Mouse (Mus musculus): ENCODE data around the gene Dpysl5.
A peak's percentile ranks its signal among the peaks of the same experiment; 100 is the strongest.

The Dpysl5 gene

DNA sequence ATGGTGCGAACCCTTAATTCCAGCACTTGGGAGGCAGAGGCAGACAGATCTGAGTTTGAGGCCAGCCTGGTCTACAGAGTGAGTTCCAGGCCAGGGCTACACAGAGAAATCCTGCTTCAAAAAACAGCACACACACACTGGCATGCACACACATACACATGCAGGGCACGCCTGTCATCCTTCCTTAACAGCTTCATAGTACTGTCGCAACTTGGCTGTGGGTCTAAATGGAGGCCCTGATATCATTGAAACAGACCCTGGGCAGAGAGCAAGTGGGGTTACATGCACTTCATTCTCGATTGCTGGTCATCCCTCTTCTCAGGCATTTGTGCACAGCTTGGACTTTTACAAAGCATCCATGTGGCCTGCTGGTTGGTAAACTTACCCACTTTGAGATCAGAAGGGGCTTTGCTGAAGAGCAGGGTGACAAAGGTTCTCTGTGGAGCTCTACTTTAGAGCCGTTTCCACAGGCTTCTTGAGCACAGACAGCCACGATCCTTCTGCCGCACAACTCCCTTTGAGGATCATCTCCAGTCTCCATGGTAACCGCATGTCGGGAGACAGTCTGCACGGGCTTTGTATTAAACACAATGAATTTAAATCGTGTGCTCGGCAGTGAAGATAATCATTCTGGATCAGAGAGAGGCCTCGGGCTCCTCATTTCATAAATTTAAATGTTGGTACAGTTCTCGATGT lies 51.6 kb downstream of the Dpysl5 start:
- ATAC-seq (ENCODE audit: low TSS enrichment) = peak; percentile 85

DNA sequence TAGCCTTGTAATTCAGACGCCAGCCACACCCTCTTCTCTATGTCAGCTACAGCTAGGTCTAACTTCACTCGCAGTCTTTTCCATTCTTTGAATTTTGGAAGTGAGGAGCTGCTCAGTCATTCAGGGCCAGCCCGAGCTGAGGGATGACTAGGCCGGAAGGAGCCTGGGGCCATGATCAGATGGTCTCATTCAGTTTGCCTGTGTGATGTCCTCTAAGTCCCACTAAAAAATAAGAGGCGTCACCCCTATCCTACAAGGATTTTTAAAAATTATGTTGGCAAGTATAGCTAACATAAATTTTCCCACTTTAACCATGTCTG lies 52.1 kb downstream of the Dpysl5 start:
- peak; percentile 39 for ATAC-seq (ENCODE audit: low TSS enrichment)

GRCm38 (mm10) chr5:30765596-30766370 lies 54.4 kb downstream of the Dpysl5 start:
- peak; percentile 61 for ATAC-seq (ENCODE audit: low TSS enrichment)

DNA sequence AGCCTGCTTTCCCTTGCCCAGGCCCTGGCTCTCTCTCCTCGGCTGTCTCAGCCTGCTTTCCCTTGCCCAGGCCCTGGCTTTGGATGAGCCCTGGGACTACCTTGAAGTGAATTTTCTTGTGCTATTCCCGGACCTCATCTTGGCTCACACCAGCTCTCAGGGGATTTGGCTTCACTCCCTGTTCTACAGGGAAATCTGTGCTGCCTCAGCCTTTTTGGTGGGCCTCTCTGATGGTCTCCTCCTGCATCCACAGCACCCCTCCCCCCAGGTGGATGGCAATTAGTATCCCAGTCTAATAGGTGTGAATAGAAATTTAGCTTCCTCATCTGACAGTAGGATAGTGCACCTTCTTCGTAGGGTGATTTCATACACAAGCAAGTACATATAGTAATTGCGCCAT lies 56.7 kb downstream of the Dpysl5 start:
- 0 out of 2 replicates have a peak, but pooled peaks have one; percentile 8 for ATAC-seq (ENCODE audit: low TSS enrichment)

- no peak for ATAC-seq (ENCODE audit: low TSS enrichment)
Measured at GRCm38 (mm10) chr5:30768598-30768997, 57.2 kb downstream of the Dpysl5 start.

DNA sequence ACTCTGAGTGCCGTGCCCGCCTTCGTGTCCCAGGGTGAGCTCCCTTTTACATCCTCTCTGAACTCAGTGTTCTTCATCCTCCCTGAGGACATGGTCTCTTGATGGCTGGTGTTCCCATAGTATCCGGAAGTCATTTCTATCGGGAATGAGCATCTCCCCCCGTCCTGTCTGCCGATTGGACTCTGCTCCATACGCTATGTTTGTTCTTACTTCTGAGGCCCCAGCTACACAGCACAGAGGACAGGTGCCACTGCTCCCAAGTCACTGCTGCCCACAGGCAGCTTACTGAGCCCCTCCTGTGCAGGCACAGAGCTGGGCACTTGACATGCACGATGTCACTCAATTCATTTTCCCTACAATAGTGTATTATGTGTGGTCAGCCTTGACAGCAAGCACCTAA lies 57.7 kb downstream of the Dpysl5 start:
- no peak for ATAC-seq (ENCODE audit: low TSS enrichment)

DNA sequence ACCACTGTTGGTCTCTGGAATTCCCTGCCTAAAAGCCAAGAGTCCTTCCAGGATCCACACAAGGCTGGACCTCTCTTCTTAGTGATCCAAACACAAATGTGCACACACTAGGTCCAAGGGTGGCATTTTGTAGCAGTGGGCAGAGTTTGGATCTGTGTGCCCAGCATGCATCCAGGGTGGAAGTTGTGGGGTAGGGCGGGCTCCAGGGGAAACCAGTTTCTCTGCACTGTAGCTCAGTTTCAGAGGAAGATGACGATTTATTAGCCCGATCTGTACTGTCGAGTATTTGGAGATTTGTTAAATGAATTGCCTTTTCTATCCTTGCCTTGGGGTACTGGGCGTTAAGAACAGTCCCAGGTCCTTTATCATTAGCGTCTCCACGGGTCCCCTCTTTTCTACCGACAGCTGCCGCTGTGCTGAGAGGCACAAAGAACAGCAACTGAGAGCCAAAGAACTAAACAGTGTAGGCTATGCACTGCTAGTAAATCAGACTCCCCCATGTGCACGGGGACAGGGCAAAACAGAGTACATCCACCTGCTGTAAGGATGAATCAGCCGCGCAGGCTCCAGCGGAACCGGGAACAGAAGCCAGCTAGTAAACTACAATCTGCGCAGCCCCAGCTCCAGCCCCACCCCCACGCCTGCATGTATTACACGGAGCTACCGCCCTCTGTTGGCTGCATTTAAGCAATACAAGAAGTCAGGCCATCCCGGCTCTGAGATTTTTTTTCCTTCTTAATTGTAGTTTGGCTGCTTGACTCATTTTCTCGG lies 63.4 kb downstream of the Dpysl5 start:
- peak; percentile 99 for ATAC-seq (ENCODE audit: low TSS enrichment)

DNA sequence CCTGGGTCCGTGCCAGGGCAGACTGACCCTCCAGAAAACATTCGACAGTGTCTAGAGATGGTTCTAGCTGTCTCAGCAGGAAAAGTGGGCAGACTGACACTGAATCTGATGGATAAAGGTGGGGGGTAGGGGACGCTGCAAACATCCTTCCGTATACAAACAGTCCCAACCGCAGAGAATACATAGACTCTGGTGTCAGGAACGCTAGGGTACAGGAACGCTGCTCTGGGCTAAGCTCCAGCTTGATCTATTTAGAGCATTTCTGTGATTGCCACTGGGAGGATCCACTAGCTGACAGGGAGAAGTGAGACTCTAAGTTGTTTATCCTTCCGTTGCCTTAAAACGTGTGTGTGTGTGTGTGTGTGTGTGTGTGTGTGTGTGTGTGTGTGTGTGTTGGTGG lies 69.3 kb downstream of the Dpysl5 start:
- peak; percentile 67; the same call in 1 of the 2 replicates for ATAC-seq (ENCODE audit: low TSS enrichment)

GRCm38 (mm10) chr5:30781147-30781546 lies 69.8 kb downstream of the Dpysl5 start:
- ATAC-seq (ENCODE audit: low TSS enrichment) = no peak

GRCm38 (mm10) chr5:30787381-30787780 lies 76.0 kb downstream of the Dpysl5 start:
- ATAC-seq (ENCODE audit: low TSS enrichment) = no peak

- ATAC-seq (ENCODE audit: low TSS enrichment) = peak; percentile 62; the same call in 1 of the 2 replicates
Measured at GRCm38 (mm10) chr5:30790047-30790446, 78.7 kb downstream of the Dpysl5 start.

GRCm38 (mm10) chr5:30796125-30796524 lies 84.8 kb downstream of the Dpysl5 start:
- ATAC-seq (ENCODE audit: low TSS enrichment) = peak; percentile 78

- no peak for ATAC-seq (ENCODE audit: low TSS enrichment)
Measured at GRCm38 (mm10) chr5:30797482-30797881, 86.1 kb downstream of the Dpysl5 start.

GRCm38 (mm10) chr5:30797982-30798381 lies 86.6 kb downstream of the Dpysl5 start:
- ATAC-seq (ENCODE audit: low TSS enrichment) = no peak

GRCm38 (mm10) chr5:30798965-30799364 lies 87.6 kb downstream of the Dpysl5 start:
- no peak for ATAC-seq (ENCODE audit: low TSS enrichment)

DNA sequence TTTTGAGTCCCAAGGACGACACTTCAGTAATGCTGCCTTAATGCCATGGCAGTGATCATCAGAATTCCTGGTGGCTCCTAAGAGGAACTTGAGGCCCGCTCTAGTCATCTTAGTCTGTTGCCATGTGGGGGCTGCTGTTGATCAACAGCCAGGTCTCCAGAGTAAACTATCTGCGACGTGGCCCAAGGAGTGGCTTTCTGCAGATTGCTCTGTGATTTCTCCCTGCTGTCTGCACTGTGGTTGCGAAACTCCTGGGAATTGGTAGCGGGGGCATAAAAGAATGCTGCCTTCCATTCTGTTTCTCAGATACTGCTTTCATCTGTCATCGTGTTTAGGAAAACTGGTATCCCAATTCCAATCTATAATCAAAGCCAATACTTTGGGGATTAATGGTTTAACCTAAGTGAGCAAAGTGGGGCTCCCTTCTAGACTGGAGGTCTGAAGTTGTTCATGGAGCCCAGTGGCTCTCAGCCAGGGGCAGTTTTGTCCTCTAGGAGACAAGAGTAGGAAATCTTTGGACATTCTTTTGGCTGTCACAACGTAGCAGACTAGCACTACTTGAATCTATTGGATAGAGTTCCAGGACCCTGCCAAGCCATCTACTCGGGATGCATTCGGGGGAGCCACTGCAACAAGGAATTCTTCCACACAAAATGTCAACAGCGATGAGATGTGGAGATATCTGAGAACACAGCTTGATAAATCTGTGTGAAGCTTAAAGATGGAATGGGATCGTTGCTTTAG lies 91.5 kb downstream of the Dpysl5 start:
- ATAC-seq (ENCODE audit: low TSS enrichment) = no peak

DNA sequence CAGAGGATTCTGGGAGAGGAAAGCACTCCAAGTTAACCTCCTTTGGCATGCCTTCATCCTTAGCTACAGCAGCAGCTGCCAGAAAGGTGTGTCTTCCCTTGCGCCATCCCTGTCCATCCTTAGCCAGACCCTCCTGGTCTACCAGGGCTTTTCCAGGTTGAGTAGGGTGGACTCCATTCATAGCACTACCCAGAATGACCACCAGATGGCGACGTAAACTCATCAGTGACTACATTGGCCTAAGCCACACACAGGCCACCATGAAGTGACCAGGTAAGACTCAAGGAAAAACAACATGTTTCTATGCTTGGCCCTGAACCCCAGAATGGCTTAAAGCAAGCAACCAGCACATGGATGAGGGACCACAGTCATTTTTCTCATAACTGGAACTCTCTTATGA lies 94.7 kb downstream of the Dpysl5 start:
- peak; percentile 81; the same call in 1 of the 2 replicates for ATAC-seq (ENCODE audit: low TSS enrichment)

DNA sequence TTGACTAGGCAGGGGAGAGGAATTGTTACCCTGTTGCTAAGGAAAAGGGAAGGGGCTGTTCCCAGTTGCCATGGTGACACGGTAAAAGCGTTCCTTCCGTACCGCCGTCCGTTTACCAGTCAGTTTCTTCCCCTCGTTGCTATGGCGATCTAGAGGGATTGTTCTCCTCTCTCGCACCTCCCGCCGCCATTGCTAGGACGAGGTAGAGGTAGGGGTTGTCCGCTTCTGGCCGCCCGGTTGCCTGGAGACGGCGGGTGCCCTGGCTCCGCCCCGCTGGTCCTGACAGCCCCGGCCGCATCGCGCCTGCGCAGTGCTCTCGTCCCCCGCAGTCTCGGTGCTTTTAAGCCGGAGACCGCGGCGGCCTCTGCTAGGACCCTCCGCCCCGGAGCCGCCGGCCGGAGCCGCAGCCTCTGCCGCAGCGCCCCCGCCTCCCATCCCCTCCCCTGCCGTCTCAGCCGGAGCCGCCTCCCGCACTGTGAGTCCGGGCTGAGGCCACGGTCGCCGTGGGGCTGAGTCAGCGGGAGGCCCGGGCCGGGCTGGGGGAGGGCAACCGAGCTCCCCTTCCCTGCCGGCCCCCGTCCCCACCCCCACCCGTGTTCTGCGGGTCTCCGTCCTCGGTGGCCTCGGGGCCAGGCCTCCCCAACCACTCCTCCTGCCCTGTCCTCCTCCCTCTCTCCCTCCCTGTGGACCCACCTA lies 103.2 kb downstream of the Dpysl5 start, which contains the start of gene Mapre3:
Gene Mapre3 (plus strand): TSS at position 218 of the 696 bp plus-strand sequence.
- ATAC-seq (ENCODE audit: low TSS enrichment) = peak; percentile 89

DNA sequence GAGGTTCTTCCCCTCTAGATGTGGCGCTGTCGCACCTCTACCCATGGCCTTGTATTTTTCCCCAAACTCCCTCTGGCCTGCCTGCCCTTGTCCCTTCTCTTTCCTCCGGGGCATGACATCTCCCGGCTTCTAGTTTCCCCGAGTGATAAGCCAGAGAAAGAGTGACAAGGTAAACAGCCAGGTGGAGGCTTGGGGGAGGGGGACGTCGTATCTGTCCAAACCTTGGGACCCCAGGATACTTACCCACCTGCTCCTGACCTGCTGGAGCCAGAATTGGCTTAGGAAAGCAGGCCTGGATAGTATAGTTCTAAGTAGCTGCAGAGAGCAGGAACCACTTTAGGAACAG lies 103.7 kb downstream of the Dpysl5 start:
- no peak for ATAC-seq (ENCODE audit: low TSS enrichment)

GRCm38 (mm10) chr5:30816261-30816791 lies 105.0 kb downstream of the Dpysl5 start:
- no peak for ATAC-seq (ENCODE audit: low TSS enrichment)

- ATAC-seq (ENCODE audit: low TSS enrichment) = no peak
Measured at GRCm38 (mm10) chr5:30818758-30819309, 107.5 kb downstream of the Dpysl5 start.

Measured in frontal cortex, adult (tissue).